Mouse (Mus musculus) heart, embryonic 14.5 days (tissue): Measurements from ENCODE around the gene Dusp19. TPM values are rescaled to one million over a fixed set of nuclear protein-coding genes. Genes with fewer than 3 reads are reported as not detected.

Experiments used
- ATAC-seq: fragments of 200-750 bp; cut with Nextera tagmentation; 2 replicates; pipeline ENCODE4 v1.8.0; 2017; ENCODE audit warnings: low read depth, moderate TSS enrichment; ENCODE audit not compliant: insufficient number of reproducible peaks, insufficient read depth, low FRiP score
- H3K27ac ChIP-seq, 2 experiments: fragments of 200-500 bp in 1 of 2; fragments of 300-500 bp in 1 of 2; sonication (generic) in 1 of 2; replicated peaks in 1 of 2; 2 replicates each; pipeline ENCODE4 v1.5.1; 2012 to 2014; ENCODE audit warnings: low read depth in 2 of 2, low read length in 2 of 2, control low read depth in 1 of 2, mild to moderate bottlenecking in 1 of 2, mixed read lengths in 1 of 2; ENCODE audit not compliant: control insufficient read depth in 1 of 2, insufficient read depth in 1 of 2
- H3K27me3 ChIP-seq: fragments of 300-500 bp; sonication (generic); 2 replicates; pipeline ENCODE4 v1.6.1; 2014; ENCODE audit warnings: mild to moderate bottlenecking, low read length, control low read depth; ENCODE audit not compliant: control insufficient read depth, insufficient read depth
- H3K36me3 ChIP-seq: fragments of 300-500 bp; sonication (generic); 2 replicates; pipeline ENCODE4 v1.6.1; 2014; ENCODE audit warnings: mild to moderate bottlenecking, control low read depth, low read length, mixed read lengths; ENCODE audit not compliant: control insufficient read depth, insufficient read depth
- H3K4me1 ChIP-seq, 2 experiments: fragments of 200-500 bp in 1 of 2; fragments of 300-500 bp in 1 of 2; sonication (generic) in 1 of 2; 2 replicates each; pipeline ENCODE4 v1.6.1; 2012 to 2014; ENCODE audit warnings: low read length in 2 of 2, control low read depth in 1 of 2, mixed read lengths in 1 of 2; ENCODE audit not compliant: control insufficient read depth in 2 of 2, insufficient read depth in 2 of 2
- H3K4me2 ChIP-seq: fragments of 300-500 bp; sonication (generic); 2 replicates; pipeline ENCODE4 v1.6.1; 2014; ENCODE audit warnings: mild to moderate bottlenecking, low read length
- H3K4me3 ChIP-seq, 2 experiments: fragments of 200-500 bp in 1 of 2; fragments of 300-500 bp in 1 of 2; sonication (generic) in 1 of 2; 2 replicates each; pipeline ENCODE4 v1.5.1; 2012 to 2014; ENCODE audit warnings: low read length in 2 of 2, mild to moderate bottlenecking in 2 of 2, control low read depth in 1 of 2, low read depth in 1 of 2, moderate library complexity in 1 of 2; ENCODE audit not compliant: control insufficient read depth in 1 of 2, insufficient read depth in 1 of 2
- H3K9ac ChIP-seq: fragments of 300-500 bp; sonication (generic); 2 replicates; pipeline ENCODE4 v1.6.1; 2014; ENCODE audit warnings: mild to moderate bottlenecking, low read length
- H3K9me3 ChIP-seq: fragments of 300-500 bp; sonication (generic); 2 replicates; pipeline ENCODE4 v1.6.1; 2016; ENCODE audit warnings: low read length, control low read depth; ENCODE audit not compliant: control insufficient read depth
- WGBS: fragments of 180-500 bp; shearing (Covaris S2); extraction: QIAGEN DNeasy Blood & Tissue Kit; methylation state at CpG from one replicate; pipeline ENCODE4 v1.1.7; 2014; 5-methylcytosine and 5-hydroxymethylcytosine counted together
- polyA plus RNA-seq: library from polyadenylated mRNA; unstranded; fragments of >200 nt; fragmentation: Nextera tagmentation; extraction: Ambion mirVana; gene quantifications from 2 replicates; pipeline ENCODE4 v1.2.1, GENCODE M21; 2014

Gene Dusp19
- polyA plus RNA-seq, 1 experiment from 2014 or later = 14.0 TPM

GRCm38 (mm10) chr2:80603771-80604426, 12.9 kb upstream of the Dusp19 start:
- Histone ChIP-seq H3K27ac (no peak overlapping the region), H3K4me2 (no peak overlapping the region), H3K9me3 (no peaks in the 10 kb centered on the region), H3K9ac (no peak overlapping the region), H3K27me3 (no peaks in the 10 kb centered on the region), H3K4me1 (no peaks in the 10 kb centered on the region), H3K4me3 (no peak overlapping the region), H3K36me3 (no peaks in the 10 kb centered on the region)
- no peak for ATAC-seq
- 86% methylated on average over 19 of the region's 19 CpGs for WGBS

DNA sequence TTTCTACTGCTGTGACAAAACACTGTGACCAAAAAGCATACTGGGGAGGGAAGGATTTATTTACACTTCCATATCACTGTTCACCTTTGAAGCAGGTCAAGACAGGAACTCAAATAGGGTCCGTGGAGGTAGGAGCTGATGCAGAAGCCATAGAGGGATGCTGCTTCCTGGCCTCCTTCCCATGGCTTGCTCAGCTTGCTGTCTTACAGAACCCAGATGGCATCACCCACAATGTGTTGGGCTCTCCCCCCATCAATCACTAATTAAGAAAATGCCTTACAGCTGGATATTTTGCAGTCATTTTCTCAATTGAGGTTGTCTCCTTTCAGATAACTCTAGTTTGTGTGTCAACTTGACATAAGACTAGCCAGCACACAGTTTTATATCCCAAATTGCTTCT, 4.6 kb upstream of the Dusp19 start:
- Histone ChIP-seq H3K4me3 (no peak overlapping the region), H3K4me1 (no peaks in the 10 kb centered on the region; a peak in 1 of 4 replicates), H3K36me3 (no peaks in the 10 kb centered on the region), H3K27me3 (no peaks in the 10 kb centered on the region), H3K9ac (no peak overlapping the region), H3K4me2 (no peak overlapping the region), H3K27ac (no peak overlapping the region), H3K9me3 (no peaks in the 10 kb centered on the region)
- 71% methylated on average over 1 of the region's 1 CpGs for WGBS
- no peak for ATAC-seq

DNA sequence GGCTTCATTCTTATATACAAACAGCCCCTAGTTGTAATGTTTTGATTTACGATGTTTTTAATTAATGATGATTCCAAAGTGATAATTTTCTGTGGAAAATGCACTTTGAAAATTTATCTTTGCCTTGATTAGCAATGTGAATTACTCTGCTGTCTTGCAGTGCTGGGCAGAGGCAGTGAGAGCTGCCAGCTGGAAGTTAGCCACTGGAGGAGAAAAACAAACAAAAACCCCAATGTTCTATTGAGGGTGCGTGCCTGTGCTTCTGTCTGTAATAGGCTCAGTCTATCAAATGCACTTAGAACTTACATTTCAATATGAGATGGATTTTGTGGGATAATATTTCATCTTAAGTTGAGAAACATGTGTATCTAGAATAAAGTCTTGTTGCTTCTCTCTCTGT, 4.0 kb upstream of the Dusp19 start:
- Histone ChIP-seq H3K9ac (no peak overlapping the region), H3K4me3 (no peak overlapping the region), H3K27ac (no peak overlapping the region), H3K4me1 (peaks cover 1 to 3% of the 10 kb centered on the region in 2 experiments), H3K27me3 (no peaks in the 10 kb centered on the region), H3K9me3 (no peaks in the 10 kb centered on the region), H3K4me2 (no peak overlapping the region), H3K36me3 (no peaks in the 10 kb centered on the region)
- no peak for ATAC-seq
- 59% methylated on average over 2 of the region's 2 CpGs for WGBS

DNA sequence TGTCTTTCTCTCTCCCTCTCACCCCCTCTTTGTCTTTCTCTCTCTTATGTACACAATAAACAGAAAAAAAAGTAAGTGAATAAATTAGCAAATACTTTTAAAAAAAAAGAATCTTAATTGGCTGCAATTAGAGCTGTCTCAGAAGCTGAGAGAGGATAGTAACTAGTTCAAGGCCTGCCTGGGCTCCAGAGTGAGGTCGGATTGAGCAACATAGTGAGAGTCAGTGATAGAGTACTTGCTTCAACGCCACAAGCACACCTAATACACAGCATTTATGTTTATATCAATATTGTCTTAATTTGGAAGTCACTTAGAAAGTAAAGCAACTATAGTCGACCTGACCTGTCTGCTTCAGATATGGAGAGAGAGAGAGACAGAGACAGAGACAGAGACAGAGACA, 2.1 kb downstream of the Dusp19 start:
- ATAC-seq = no peak
- Histone ChIP-seq H3K27ac (no peak overlapping the region), H3K36me3 (no peaks in the 10 kb centered on the region), H3K27me3 (no peaks in the 10 kb centered on the region), H3K4me1 (peaks cover 2 to 10% of the 10 kb centered on the region in 2 experiments), H3K4me2 (no peak overlapping the region), H3K4me3 (no peak overlapping the region), H3K9me3 (no peaks in the 10 kb centered on the region), H3K9ac (no peak overlapping the region)
- 85% methylated on average over 3 of the region's 3 CpGs for WGBS

DNA sequence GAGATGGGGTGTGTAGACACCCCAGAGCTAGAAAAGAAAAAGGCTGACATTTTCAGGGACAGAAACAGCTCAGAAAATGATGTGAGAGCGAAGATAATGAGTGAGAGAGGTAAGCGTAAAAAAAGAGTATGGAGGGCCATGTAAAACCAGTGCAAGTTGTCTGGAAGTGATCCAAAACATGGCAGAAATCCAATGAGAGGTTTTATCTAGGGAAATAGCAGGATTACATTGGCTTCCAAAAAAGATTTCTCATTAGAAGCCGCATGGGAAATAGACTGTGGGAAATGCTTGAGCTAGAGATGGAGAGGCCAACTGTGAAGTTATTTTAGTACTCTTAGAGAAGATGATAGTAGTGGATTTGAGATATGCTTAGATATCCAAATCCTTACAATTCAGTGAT, 5.1 kb downstream of the Dusp19 start:
- Histone ChIP-seq H3K9ac (no peak overlapping the region), H3K27me3 (no peaks in the 10 kb centered on the region), H3K27ac (no peak overlapping the region), H3K36me3 (peaks cover 16% of the 10 kb centered on the region), H3K4me2 (no peak overlapping the region), H3K9me3 (no peaks in the 10 kb centered on the region), H3K4me3 (no peak overlapping the region), H3K4me1 (peaks cover 2 to 10% of the 10 kb centered on the region in 2 experiments)
- WGBS = 69% methylated on average over 3 of the region's 3 CpGs
- ATAC-seq = no peak

DNA sequence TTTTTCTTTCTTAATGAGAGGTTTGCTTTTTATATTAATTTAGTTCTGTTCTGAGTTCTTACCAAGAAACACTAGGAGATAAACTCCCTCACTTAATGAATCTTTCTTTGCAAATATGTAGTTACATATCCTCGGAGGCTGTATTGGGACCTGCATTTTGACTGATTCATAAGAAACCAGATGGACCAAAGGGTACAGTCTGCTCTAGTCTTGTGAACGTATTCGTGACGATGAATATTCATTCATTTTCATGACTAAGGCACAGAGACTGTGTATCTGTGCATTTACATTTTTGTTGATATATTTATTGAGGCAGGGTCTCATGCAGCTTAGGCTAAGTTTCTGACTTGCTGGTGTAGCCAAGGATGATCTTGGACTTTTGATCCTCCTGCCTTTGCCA, 7.7 kb downstream of the Dusp19 start:
- H3K27me3 ChIP-seq = no peaks in the 10 kb centered on the region
- no peak overlapping the region for H3K4me3 ChIP-seq
- H3K4me2 ChIP-seq = no peak overlapping the region
- 90% methylated on average over 4 of the region's 4 CpGs for WGBS
- H3K9me3 ChIP-seq = no peaks in the 10 kb centered on the region
- no peak overlapping the region for H3K27ac ChIP-seq
- peaks cover 21% of the 10 kb centered on the region for H3K36me3 ChIP-seq
- H3K9ac ChIP-seq = no peak overlapping the region
- ATAC-seq = no peak
- H3K4me1 ChIP-seq = peaks cover 0 to 4% of the 10 kb centered on the region in 2 experiments; a peak in 1 of 4 replicates

- H3K9ac ChIP-seq = no peak overlapping the region
- 66% methylated on average over 13 of the region's 13 CpGs for WGBS
- H3K36me3 ChIP-seq = no peaks in the 10 kb centered on the region
- no peak for ATAC-seq
- H3K4me1 ChIP-seq = no peaks in the 10 kb centered on the region
- H3K4me3 ChIP-seq = no peak overlapping the region
- no peak overlapping the region for H3K4me2 ChIP-seq
- no peaks in the 10 kb centered on the region for H3K9me3 ChIP-seq
- H3K27me3 ChIP-seq = no peaks in the 10 kb centered on the region
- H3K27ac ChIP-seq = no peak overlapping the region
These were observed 15.6 kb downstream of the Dusp19 start for GRCm38 (mm10) chr2:80632336-80633026.
